Mouse (Mus musculus) cerebellum, adult 18-20 months (tissue): Measurements from ENCODE around the gene Gm17359.

Source experiments
- DNase-seq, 2 experiments: peaks; one replicate each; pipeline ENCODE4 v3.0.0; 2021

Gm17359 gene

DNA sequence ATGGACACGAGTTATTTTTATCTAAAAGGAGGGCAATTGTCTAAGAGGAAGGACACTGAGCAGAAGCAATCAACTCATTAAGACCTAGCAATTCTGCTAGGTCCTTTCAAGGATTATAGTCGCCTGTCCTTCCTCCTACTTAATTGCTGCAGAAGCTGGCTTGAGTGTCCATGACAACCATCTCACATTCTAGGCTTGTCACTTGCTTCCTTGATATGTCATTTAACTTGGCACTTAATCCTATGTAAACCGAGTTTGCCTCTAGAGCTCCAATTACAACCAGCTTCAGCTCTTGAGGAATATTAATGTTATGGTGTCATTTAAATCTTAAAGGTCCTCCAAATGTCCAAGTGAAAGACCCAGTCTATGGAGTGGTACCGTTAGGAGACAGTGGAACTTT is 22.3 kb downstream of the Gm17359 start:
- DNase-seq, result no peak

DNA sequence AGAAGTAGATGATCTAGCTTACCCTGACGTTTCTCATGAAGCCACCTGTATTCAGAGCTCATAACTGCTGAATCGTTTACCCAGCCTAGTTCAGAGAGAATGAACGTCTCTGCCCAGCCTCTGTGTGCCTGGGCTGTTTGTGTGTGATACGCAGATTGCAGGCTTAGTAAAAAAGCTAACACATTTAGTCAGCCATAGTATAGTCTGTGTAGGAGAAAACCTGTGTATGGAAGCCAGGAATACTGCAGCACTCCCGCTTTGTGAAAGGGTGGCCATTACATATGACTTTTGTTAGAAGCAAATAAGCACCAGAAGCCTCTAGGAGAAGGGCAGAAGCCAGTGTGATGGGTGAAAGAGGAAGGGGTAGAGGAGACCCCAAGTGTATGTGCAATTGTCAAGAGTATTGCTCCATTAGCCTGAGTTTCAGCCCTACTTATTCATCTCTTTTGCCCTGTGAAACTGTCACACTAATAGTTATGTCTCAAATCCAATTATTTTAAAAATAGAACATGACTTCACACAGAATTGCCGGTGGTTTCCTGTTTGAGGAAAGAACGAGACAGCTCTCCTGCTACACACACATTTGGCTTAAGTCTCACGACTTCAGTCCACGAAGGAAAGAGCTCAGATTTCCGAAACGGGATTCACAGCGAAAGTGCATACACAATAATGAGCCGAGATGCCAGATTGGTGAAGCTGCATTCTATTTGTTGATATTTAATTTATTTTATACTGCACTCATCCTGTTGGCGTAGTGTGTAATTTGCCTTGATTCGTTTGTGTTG is 24.0 kb downstream of the Gm17359 start:
- DNase-seq, result no peak

DNA sequence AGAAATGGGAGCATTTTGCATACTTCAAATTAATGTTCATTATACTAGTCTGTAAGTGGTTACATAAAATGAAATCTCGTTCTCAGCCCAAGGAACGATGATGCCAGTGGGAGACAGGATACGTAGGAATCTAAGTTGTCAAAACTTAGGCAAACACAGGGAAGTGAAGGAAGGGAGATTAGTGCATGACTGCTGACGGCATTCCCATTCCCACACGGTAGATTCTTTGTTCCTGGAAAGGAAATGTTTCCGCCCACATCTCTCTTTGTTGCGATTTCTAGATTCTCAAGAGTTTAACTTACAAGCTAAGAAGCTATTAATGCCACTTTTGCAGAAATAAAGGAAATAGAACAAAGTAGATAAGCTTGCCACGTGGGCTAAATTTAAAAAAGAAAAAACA is 29.6 kb downstream of the Gm17359 start:
- DNase-seq, result no peak

DNA sequence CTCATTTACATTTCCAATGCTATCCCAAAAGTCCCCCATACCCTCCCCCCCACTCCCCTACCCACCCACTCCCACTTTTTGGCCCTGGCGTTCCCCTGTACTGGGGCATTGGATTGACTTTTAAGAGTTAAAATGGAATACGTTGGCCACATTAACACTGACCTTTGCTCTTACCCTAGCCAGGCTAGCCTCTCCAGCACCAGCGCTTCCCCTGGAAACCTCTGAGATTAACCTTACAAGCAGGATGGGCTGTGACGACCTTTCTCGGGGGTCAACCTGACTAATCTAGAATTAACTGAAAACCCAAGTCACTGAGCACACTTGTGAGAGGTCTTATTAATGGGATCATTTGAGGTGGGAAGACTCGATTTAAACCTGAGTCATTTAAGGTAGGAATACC is 31.8 kb downstream of the Gm17359 start:
- no peak for DNase-seq

DNA sequence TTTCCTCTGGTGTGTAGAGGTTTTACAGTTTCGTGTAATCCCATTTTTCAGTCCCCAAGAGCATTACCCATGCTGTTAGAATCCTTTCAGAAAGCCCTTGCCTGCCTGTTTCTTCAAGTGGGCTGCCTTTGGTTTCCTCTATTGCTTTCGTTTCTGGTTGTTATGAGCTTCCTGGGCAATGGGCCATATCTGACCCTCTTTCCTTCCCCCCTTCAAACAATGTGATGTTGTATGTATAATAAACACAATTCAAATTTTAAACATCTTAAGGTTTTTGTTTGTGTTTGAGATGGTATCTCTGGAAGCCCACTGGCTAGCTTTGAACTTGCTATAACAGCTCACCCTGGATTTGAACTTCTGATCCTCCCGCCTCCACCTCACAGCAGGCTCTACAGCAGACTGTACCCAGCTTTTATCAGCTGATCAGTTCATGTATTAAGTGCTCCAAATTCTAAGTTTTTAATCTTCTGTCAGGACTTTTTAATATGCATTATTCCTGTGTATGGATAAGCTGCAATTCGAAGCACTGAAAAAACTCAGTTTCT is 34.0 kb downstream of the Gm17359 start:
- DNase-seq, result no peak

DNA sequence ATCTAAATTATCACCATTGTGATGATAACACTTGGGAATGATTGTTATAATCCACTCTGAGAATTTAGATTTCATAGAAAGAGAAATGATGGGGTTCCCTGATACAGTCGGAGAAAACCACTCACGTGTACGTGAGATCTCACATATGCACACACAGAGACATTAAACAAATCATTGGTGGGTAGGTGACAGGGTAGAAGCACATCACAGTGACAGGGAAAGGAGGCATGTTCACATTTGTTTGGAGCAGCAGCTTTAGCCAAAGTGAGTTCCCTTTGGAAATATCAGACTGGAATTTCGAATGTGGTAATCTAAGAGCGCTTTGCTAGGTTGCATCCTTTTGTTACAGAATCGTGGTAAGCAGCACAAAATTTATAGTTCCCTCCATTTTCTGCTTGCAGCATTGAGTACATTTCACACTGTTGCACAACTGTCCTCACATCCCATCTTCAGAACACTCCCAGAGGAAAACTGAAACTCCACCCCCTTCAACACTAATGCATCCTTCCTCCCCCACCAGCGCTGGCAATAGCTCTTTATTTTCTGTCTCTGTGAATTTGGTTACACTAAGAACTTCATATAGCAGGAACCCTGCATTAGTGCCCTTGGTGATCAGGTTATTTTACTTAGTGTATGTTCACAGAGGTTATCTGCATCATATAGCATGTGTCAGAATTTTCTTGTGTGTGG is 35.2 kb downstream of the Gm17359 start:
- no peak for DNase-seq

DNA sequence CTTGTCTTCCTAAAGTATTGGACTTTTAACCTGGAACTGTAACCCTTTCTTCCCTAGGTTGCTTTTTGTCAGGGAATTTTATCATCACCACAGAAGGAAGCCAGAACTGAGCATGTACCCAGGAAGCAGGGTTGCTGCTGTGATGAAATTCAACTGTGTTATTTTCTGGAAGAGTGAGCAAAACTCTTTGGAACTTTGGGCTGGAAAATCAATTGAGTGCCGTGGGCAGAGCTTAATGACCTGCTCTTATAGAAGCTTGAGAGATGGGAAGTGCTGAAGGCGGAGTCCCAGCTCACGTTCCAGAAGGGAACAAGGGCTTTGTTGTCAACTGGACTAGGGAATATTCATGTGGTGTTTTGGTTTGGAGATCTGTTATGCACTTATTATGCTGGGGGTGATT is 37.5 kb downstream of the Gm17359 start:
- DNase-seq, result no peak

DNA sequence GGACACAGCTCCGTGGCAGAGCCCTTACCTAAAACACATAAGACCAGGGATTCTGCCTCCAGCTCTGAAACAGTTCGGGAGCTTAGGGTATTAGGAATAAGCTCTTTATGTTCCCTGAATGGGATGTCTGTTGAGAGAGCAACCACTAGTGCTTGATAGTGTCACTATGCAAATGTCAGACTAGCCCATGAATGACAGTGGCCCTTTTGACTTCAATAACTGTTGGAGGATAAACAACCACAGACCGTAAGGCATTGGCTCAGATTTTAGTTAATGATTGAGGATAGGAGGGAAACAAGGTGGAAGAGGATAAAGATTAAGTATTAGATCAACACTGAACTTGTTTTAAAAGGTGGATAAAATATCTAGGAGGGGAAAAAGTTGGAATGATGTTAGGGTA is 41.6 kb downstream of the Gm17359 start:
- no peak for DNase-seq

DNA sequence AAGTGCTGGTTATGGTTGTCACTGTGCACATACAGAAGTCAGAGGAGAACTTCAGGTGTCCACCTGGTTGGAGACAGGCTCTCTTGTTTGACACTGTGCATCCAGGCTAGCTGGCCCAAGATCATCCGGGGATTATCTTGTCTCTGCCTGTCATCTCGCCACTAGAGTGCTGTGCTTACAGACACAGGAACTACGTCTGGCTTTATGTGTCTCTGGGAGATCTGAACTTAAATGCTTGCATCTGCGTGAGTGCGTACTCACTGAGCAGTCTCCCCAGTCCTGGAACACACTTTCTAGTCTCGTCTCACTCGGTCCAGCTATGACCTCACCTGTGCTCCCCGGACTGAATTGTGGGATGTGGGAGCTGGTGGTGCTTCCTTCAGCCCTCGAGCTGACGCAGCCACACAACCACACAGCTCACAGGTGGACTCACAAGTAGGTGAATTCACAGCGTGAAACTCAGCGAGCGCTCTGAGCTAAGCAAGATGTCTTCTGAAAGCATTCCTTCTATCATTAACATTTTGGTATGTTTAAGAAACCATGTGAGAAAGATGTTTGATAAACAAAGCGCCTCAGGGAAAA is 42.9 kb downstream of the Gm17359 start:
- DNase-seq, result peak; percentile 12 to 15

DNA sequence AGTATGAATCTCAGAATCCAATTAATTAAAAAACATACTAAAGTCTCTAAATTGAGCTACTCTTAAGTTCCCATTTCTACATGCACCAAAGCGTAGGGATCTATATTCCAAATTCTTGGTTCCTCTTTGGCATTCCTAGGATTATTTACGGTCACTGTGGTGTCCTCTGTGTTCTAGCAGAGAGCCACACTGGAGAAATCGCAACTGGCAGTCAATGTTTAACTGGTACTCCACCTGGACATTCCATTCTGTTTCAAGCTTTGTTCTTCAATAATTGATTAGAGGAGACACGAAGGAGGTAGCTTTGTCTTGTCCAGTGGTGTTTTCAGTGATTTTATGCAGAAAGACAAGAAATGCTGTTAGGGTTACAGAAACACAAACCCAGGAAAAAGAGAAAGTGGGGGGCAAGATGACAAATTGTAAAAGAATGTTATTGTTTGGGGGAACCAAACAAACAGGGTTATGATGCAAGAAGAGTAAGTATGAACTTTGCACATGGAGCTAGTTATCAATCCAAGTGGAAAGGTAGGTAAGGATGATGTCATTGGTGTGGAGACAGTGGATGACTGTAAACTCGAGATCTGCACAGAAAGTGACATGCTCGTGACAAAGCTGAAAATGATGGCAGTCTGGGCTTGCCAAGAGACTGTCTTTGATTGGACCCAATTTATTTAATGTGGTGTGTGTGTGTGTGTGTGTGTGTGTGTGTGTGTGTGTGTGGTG is 43.6 kb downstream of the Gm17359 start:
- DNase-seq, result no peak

DNA sequence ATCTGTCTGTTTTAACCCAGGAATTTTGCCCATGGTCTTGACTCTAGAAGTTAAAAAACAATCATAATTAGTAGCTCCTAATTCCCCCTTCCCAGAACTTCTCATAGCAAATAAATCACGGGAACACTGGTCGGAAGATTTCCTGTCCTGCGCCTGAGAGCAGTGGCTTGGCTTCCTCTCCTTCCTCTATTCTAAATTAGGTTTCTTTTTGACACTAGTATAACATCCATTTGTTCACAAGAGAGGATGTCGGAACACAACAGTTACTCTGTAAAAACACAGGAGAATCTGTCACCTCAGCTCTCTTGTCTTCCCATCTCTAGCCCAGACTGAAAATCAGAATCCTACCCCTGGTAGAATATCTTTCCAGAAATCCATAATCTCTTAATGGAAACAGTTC is 44.9 kb downstream of the Gm17359 start:
- no peak for DNase-seq

DNA sequence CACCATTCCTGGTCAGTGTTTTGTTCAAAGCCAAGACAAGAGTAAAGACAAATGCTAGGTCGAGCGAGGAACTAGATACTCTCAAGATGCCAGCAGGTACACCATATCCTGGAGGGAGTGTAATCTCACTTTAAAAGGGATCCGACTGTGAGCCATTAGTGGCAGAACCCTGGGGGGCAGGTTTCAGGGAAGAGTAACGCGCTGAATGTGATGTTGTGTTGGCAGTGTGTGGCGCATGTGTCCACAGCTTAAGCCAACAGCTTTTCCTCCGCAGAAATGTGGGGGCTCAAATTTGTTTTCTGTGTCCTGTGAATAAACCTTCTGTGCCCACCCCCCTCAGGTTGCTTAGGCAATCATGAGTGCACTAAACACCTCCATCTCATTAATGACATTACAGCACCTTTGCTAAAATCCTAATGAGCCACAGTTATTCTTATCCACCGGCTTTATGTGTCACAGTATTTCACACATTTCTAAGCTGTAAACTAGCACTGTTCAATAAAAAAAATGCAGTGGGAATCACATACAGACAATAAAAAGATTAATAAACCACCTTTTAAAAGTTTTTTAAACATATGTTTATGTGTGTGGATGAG is 49.1 kb downstream of the Gm17359 start:
- DNase-seq, result no peak

DNA sequence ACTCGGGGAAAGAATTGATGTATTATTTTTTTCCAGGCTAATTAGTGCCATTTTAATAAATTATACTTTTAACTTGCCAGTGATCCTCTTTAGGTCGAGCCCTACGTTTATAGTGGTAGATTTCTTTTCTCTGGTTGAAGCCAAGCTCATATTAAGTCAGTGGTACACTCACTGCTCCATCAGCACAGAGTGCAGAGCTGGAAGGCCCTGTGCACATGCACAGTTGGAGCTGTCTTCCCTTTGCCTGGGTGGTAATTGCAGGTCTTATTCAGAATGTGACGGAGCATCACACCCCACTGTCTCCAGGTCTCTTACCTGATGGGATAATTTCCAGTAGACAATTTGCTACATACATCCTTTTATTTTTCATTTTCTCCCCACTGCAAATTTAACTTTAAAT is 52.6 kb downstream of the Gm17359 start:
- DNase-seq, result no peak

DNA sequence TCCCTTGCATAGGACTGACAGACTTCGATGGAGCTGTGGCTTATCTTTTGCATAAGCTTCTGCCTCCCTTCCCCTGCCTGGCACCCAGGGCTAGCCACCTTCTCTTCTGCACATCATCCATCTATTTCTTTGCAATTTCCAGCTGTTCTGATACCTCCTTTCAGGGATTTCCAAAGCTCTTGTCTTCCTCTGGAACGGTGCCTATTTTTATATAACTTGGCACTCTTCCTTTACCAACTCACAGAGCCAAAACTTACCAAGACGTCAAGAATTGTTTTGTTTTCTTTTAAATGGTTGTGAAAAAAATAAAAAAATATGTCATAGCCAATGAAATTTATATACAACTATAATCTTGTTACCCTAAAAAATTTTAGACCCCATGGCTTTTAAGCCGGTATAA is 64.1 kb downstream of the Gm17359 start:
- no peak for DNase-seq

DNA sequence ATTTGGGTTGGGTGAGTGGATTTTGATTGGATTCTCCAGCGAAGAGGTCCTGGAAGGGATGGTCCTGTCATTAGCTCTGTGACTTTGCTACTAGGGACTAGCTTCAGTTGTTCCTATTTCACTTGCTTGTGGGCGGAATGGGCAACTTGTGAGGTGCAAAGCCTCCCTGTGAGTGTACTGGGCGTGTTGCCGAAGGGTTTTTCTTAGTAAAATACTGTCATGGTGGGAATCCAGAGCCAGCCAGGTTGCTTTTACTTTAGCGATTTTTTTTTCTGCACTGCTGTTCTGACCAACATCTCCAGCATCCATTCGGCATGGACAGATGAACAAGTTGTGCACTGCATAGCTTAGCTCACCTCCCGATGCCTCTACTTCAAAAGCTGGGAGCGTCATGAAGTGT is 65.6 kb downstream of the Gm17359 start:
- DNase-seq, result no peak

DNA sequence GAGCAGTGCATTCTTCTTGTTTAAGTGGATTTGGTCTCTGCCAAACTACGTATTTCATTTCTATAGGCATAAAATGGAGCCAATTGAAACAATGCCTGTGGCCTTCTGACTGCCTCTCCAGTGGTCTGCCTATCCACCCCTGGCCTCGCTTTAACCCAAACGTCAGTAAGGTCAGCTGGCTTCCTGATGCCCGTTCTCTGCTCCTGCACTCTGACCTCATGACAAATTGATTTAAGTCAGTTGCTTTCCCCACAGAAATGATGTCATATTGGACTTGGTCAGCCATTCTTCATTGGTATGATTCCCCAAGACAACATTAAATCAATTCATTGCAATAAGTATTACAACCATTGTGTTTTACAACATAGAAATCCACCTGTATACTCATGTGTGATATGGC is 72.1 kb downstream of the Gm17359 start:
- no peak for DNase-seq

DNA sequence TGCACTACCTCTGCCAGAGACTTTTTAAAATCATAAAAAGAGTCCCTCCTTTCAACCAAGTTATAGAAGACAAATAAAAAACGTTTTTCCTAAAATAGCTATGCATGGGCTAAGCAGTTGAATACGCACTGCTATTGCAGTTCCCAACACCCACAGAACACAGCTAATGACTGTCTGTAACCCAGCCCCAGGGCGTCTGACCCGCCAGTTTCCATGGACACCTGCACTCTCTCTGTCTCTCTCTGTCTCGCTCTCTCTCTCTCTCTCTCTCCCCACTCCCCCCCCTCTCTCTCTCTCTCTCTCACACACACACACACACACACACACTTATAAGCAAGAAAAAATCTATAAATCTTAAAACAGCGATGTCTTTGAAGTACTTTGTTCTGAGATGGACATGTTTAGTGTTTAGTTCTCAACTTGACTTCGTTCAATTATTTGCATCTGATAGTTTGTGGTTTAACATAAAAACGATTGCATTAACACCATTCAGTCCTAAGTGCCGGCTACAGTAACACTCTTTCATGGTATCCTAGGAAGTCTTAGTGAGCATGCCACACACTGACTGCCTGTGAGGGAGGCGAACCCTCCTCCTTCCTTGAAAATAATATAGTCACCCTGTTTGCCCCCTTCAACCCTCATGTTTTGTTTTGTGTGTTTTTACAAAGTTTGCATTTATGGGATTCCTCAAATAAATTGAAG is 73.6 kb downstream of the Gm17359 start:
- no peak for DNase-seq

DNA sequence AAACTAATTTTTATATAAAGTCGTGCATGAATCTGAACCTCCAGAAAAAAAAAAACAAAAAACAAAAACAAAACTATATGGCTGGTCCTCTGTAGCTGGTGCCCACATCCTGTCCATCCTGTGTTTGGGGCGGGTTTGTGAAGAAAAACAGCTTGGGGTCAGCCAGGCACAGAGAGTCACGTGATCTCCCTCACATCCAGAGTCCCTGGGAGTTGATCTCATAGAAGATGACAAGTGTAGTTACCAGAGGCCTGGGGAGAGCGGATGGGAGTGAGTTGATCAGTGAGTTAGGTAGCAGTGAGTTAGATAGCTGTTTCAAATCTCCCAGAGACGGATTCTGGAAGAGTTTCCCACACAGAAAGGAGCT is 74.2 kb downstream of the Gm17359 start:
- no peak for DNase-seq

DNA sequence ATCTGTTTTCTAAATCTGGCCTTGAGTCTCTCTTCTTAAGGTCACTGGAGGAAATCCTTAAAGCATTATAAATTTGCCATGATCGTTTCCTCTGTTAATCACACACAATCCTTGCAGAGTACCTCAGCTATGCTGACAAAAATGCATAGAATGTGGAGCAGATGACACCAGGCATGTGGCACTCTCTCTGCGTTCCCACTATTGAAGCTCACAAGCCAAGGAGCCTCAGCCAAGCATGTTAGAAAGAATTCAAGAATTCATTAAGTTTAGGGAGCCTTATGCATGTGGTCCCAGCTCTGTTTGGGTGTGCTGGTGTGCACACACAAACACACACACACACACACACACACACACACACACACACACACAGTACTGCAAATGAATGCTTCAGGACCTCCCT is 75.2 kb downstream of the Gm17359 start:
- no peak for DNase-seq

DNA sequence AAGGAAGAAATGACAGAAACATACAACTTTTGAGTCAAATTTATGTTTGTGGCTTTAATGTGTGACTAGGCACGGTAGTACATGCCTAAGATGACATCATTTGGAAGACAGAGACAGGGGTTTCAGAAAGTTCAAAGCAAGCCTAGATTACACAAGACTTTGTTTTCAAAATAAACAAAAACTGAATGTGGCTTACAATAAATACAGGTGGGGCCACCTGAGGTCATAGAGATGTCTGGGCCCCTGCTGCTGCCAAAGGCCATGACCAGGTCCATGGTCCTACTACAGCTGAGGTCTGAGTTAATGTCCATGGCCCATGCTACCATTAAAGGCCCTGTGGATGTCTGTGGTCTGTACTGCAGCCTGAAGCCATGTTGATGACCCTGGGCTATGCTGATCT is 77.0 kb downstream of the Gm17359 start:
- DNase-seq, result no peak

DNA sequence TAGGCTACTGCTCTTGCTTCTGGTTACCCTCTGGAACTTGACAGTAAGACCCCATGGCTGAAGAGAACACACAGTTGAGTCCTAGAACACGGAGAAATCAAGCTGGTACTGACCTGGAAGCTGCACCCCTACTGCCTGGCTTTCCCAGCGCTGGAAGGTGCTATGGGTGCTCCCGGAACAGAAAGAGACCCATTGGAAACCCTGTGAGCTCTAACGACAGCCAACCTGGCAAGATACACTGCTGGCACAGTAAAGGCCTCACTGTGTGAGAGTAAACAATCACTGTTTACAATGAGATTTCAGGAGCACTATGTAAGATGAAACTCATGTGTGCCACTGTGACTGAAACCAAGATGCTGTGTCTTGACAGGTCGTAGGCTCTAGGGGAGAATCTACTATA is 78.6 kb downstream of the Gm17359 start:
- no peak for DNase-seq

DNA sequence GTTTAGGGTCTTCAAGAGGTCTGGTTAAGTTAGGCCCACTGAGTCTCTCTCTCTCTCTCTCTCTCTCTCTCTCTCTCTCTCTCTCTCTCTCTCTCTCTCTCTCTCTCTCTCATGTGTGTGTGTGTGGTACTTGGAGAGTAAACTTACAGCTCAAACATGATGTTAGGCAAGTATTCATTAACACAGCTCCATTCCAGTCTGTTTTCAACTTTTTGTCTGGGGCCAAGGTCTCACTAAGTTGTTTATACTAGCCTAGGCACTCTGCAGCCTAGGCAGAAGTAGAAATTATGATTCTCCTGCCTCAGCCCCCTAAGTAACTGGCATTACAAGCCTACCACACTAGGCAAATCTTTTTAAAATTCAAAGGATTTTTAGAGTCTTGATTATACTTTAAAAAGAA is 79.5 kb downstream of the Gm17359 start:
- no peak for DNase-seq
